Mouse (Mus musculus): ENCODE data around the gene Gm10273. TPM values are rescaled to one million over a fixed set of nuclear protein-coding genes. Genes with fewer than 3 reads are reported as not detected.

The Gm10273 gene
- total RNA-seq, 2 experiments from 2014 or later, result 29.0 to 45.8 TPM

DNA sequence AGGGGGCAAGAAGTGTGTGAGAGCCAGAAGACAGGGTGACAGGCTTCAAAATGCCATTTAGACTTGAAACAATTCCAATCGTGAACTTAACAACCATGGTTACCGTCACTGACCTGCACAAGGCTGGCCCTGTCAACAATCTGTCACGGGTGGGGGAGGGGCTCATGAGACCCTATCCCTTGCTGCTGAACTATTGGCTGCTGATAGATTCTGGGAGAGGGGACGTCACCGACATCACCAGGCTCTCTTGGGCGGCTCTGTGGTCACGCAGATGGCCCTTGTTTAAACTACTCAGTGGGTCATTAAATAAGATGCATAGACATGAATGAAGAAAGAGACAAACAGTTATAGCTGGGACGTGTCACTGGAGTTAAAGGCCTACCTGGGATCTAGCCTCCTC is 49.2 kb downstream of the Gm10273 start:
- intact Hi-C loops (cut with DNase I), result no loop called here
- DNase-seq (ENCODE audit: low spot score in 2 of 2), result no peak

Other genes with a start within 250 kb of the Gm10273 start
- gene Sept10, start 173.8 kb upstream of the Gm10273 start, total RNA-seq (2021), result 1 to 10 TPM; 6.9 to 7.6 TPM
- gene Sowahc, start 173.7 kb upstream of the Gm10273 start, total RNA-seq (2021), result 1 to 10 TPM; 8.6 to 8.8 TPM
- gene P4ha1, start 72.3 kb upstream of the Gm10273 start, total RNA-seq (2021), result 10 to 100 TPM; 43.4 to 48.1 TPM
- gene Pla2g12b, start 8.0 kb downstream of the Gm10273 start, total RNA-seq (2021), result not detected
- under 1 TPM; 0.14 to 0.94 TPM for gene Oit3, start 46.1 kb downstream of the Gm10273 start, total RNA-seq (2021)
- gene Gm10322, start 220.4 kb downstream of the Gm10273 start, total RNA-seq (2021), result not detected
- 10 to 100 TPM; 37.5 to 38.8 TPM for gene Mcu, start 221.1 kb downstream of the Gm10273 start, total RNA-seq (2021)

Measured in left cerebral cortex, postnatal 25 days (tissue).